Mouse (Mus musculus) hindbrain, embryonic 12.5 days (tissue): ENCODE measurements around the gene Cblb. TPM values are rescaled to one million over a fixed set of nuclear protein-coding genes. Genes with fewer than 3 reads are reported as not detected.

ENCODE experiments used
- ATAC-seq: fragments of 200-750 bp; cut with Nextera tagmentation; 2 replicates; pipeline ENCODE4 v1.8.0; 2017; ENCODE audit warnings: moderate TSS enrichment; ENCODE audit not compliant: low FRiP score
- H3K27ac ChIP-seq: fragments of 300-500 bp; sonication (generic); 2 replicates; pipeline ENCODE4 v1.5.1; 2016; ENCODE audit warnings: mild to moderate bottlenecking
- H3K27me3 ChIP-seq: fragments of 300-500 bp; sonication (generic); 2 replicates; pipeline ENCODE4 v1.6.1; 2016; ENCODE audit warnings: mild to moderate bottlenecking
- H3K36me3 ChIP-seq: fragments of 300-500 bp; sonication (generic); 2 replicates; pipeline ENCODE4 v1.6.1; 2016; ENCODE audit warnings: mild to moderate bottlenecking
- H3K4me1 ChIP-seq: fragments of 300-500 bp; sonication (generic); 2 replicates; pipeline ENCODE4 v1.6.1; 2016
- H3K4me2 ChIP-seq: fragments of 300-500 bp; sonication (generic); replicated peaks from 2 replicates; pipeline ENCODE4 v1.6.1; 2016; ENCODE audit warnings: mild to moderate bottlenecking
- H3K4me3 ChIP-seq: fragments of 300-500 bp; sonication (generic); 2 replicates; pipeline ENCODE4 v1.5.1; 2016; ENCODE audit warnings: mild to moderate bottlenecking
- H3K9ac ChIP-seq: fragments of 300-500 bp; sonication (generic); 2 replicates; pipeline ENCODE4 v1.6.1; 2016; ENCODE audit warnings: mild to moderate bottlenecking, moderate library complexity
- H3K9me3 ChIP-seq: fragments of 300-500 bp; sonication (generic); replicated peaks from 2 replicates; pipeline ENCODE4 v1.6.1; 2016; ENCODE audit warnings: mild to moderate bottlenecking
- WGBS: fragments of 180-500 bp; shearing (Covaris S2); methylation state at CpG from one replicate; pipeline ENCODE4 v1.1.7; 2016; 5-methylcytosine and 5-hydroxymethylcytosine counted together
- polyA plus RNA-seq: library from polyadenylated mRNA; unstranded; fragments of >200 nt; fragmentation: Nextera tagmentation; extraction: Ambion mirVana; gene quantifications from 2 replicates; pipeline ENCODE4 v1.2.1, GENCODE M21; 2016

Gene Cblb
- polyA plus RNA-seq, 1 experiment from 2014 or later, result 40.7 TPM

GRCm38 (mm10) chr16:52114473-52114872 lies 83.4 kb downstream of the Cblb start:
- no peaks in the 10 kb centered on the region for H3K27me3 ChIP-seq
- no peak overlapping the region for H3K27ac ChIP-seq
- H3K4me1 ChIP-seq, result peaks cover 12% of the 10 kb centered on the region; the same call in 1 of the 2 replicates
- peaks cover 4% of the 10 kb centered on the region; the same call in 1 of the 2 replicates for H3K36me3 ChIP-seq
- H3K4me2 ChIP-seq, result no peak overlapping the region
- H3K9ac ChIP-seq, result no peak overlapping the region
- H3K9me3 ChIP-seq, result no peaks in the 10 kb centered on the region
- no peak for ATAC-seq
- H3K4me3 ChIP-seq, result no peak overlapping the region
- WGBS, result 59% methylated on average over 4 of the region's 4 CpGs

GRCm38 (mm10) chr16:52119003-52119402 lies 88.0 kb downstream of the Cblb start:
- no peak for ATAC-seq
- Histone ChIP-seq H3K36me3 (peaks cover 4% of the 10 kb centered on the region; the same call in 1 of the 2 replicates), H3K4me2 (no peak overlapping the region), H3K4me1 (peaks cover 23% of the 10 kb centered on the region), H3K9ac (no peak overlapping the region), H3K27me3 (no peaks in the 10 kb centered on the region), H3K4me3 (no peak overlapping the region), H3K9me3 (no peaks in the 10 kb centered on the region), H3K27ac (no peak overlapping the region)
- 69% methylated on average over 4 of the region's 4 CpGs for WGBS

GRCm38 (mm10) chr16:52124974-52125373 lies 93.9 kb downstream of the Cblb start:
- H3K27ac ChIP-seq, result no peak overlapping the region
- H3K9ac ChIP-seq, result no peak overlapping the region
- H3K9me3 ChIP-seq, result no peaks in the 10 kb centered on the region
- peaks cover 11% of the 10 kb centered on the region; the same call in 1 of the 2 replicates for H3K4me1 ChIP-seq
- H3K4me3 ChIP-seq, result no peak overlapping the region
- H3K4me2 ChIP-seq, result no peak overlapping the region
- peaks cover 4% of the 10 kb centered on the region; the same call in 1 of the 2 replicates for H3K36me3 ChIP-seq
- no peak for ATAC-seq
- no peaks in the 10 kb centered on the region for H3K27me3 ChIP-seq

GRCm38 (mm10) chr16:52125896-52126295 lies 94.9 kb downstream of the Cblb start:
- Histone ChIP-seq H3K27me3 (no peaks in the 10 kb centered on the region), H3K9ac (no peak overlapping the region), H3K9me3 (no peaks in the 10 kb centered on the region), H3K36me3 (peaks cover 5% of the 10 kb centered on the region; the same call in 1 of the 2 replicates), H3K4me3 (no peak overlapping the region), H3K27ac (no peak overlapping the region), H3K4me1 (peaks cover 6% of the 10 kb centered on the region; the same call in 1 of the 2 replicates), H3K4me2 (no peak overlapping the region)
- no peak for ATAC-seq
- WGBS, result 85% methylated on average over 4 of the region's 4 CpGs

- no peak overlapping the region for H3K27ac ChIP-seq
- 0 out of 2 replicates have a peak, but pooled peaks cover 2% of the 10 kb centered on the region for H3K4me1 ChIP-seq
- no peaks in the 10 kb centered on the region for H3K27me3 ChIP-seq
- H3K9me3 ChIP-seq, result no peaks in the 10 kb centered on the region
- no peak overlapping the region for H3K9ac ChIP-seq
- no peak for ATAC-seq
- H3K4me3 ChIP-seq, result no peak overlapping the region
- WGBS, result 90% methylated on average over 5 of the region's 5 CpGs
- H3K4me2 ChIP-seq, result no peak overlapping the region
- 0 out of 2 replicates have a peak, but pooled peaks cover 5% of the 10 kb centered on the region for H3K36me3 ChIP-seq
Measured at GRCm38 (mm10) chr16:52129357-52129905, 98.4 kb downstream of the Cblb start.

GRCm38 (mm10) chr16:52132808-52133490 lies 101.9 kb downstream of the Cblb start:
- no peak for ATAC-seq
- Histone ChIP-seq H3K4me3 (no peak overlapping the region), H3K4me1 (0 out of 2 replicates have a peak, but pooled peaks cover 2% of the 10 kb centered on the region), H3K4me2 (no peak overlapping the region), H3K36me3 (0 out of 2 replicates have a peak, but pooled peaks cover 5% of the 10 kb centered on the region), H3K27ac (no peak overlapping the region), H3K9me3 (no peaks in the 10 kb centered on the region), H3K27me3 (no peaks in the 10 kb centered on the region), H3K9ac (no peak overlapping the region)
- WGBS, result 83% methylated on average over 11 of the region's 11 CpGs

- Histone ChIP-seq H3K4me1 (0 out of 2 replicates have a peak, but pooled peaks cover 2% of the 10 kb centered on the region), H3K9ac (no peak overlapping the region), H3K4me2 (no peak overlapping the region), H3K36me3 (0 out of 2 replicates have a peak, but pooled peaks cover 5% of the 10 kb centered on the region), H3K27ac (peak overlapping the region; percentile 52; the same call in 1 of the 2 replicates), H3K4me3 (no peak overlapping the region), H3K27me3 (no peaks in the 10 kb centered on the region), H3K9me3 (no peaks in the 10 kb centered on the region)
- 0 out of 2 replicates have a peak, but pooled peaks have one; percentile 32 for ATAC-seq
- WGBS, result 59% methylated on average over 11 of the region's 11 CpGs
Measured at GRCm38 (mm10) chr16:52134631-52135227, 103.7 kb downstream of the Cblb start.

- Histone ChIP-seq H3K4me3 (no peak overlapping the region), H3K27me3 (no peaks in the 10 kb centered on the region), H3K9ac (no peak overlapping the region), H3K4me2 (no peak overlapping the region), H3K27ac (no peak overlapping the region), H3K36me3 (0 out of 2 replicates have a peak, but pooled peaks cover 5% of the 10 kb centered on the region), H3K4me1 (0 out of 2 replicates have a peak, but pooled peaks cover 2% of the 10 kb centered on the region), H3K9me3 (no peaks in the 10 kb centered on the region)
- ATAC-seq, result no peak
- WGBS, result 75% methylated on average over 9 of the region's 9 CpGs
Measured at GRCm38 (mm10) chr16:52135689-52136390, 104.8 kb downstream of the Cblb start.

GRCm38 (mm10) chr16:52143101-52143500 lies 112.1 kb downstream of the Cblb start:
- Histone ChIP-seq H3K9me3 (no peaks in the 10 kb centered on the region), H3K9ac (no peak overlapping the region), H3K4me2 (no peak overlapping the region), H3K27ac (no peak overlapping the region), H3K36me3 (peaks cover 17% of the 10 kb centered on the region; the same call in 1 of the 2 replicates), H3K4me1 (no peaks in the 10 kb centered on the region), H3K27me3 (no peaks in the 10 kb centered on the region), H3K4me3 (no peak overlapping the region)
- ATAC-seq, result no peak
- WGBS, result 93% methylated on average over 13 of the region's 13 CpGs

- no peak overlapping the region for H3K27ac ChIP-seq
- H3K4me3 ChIP-seq, result no peak overlapping the region
- H3K27me3 ChIP-seq, result no peaks in the 10 kb centered on the region
- no peak overlapping the region for H3K4me2 ChIP-seq
- ATAC-seq, result no peak
- H3K9me3 ChIP-seq, result no peaks in the 10 kb centered on the region
- H3K4me1 ChIP-seq, result no peaks in the 10 kb centered on the region
- 98% methylated on average over 3 of the region's 3 CpGs for WGBS
- peaks cover 20% of the 10 kb centered on the region; the same call in 1 of the 2 replicates for H3K36me3 ChIP-seq
- H3K9ac ChIP-seq, result no peak overlapping the region
Measured at GRCm38 (mm10) chr16:52143818-52144217, 112.8 kb downstream of the Cblb start.

- Histone ChIP-seq H3K36me3 (peaks cover 20% of the 10 kb centered on the region; the same call in 1 of the 2 replicates), H3K9ac (no peak overlapping the region), H3K27ac (no peak overlapping the region), H3K4me1 (no peaks in the 10 kb centered on the region), H3K4me2 (no peak overlapping the region), H3K4me3 (no peak overlapping the region), H3K27me3 (no peaks in the 10 kb centered on the region), H3K9me3 (no peaks in the 10 kb centered on the region)
- no peak for ATAC-seq
- WGBS, result 90% methylated on average over 5 of the region's 5 CpGs
Measured at GRCm38 (mm10) chr16:52144792-52145191, 113.8 kb downstream of the Cblb start.

- no peaks in the 10 kb centered on the region for H3K4me1 ChIP-seq
- H3K9me3 ChIP-seq, result no peaks in the 10 kb centered on the region
- H3K27ac ChIP-seq, result no peak overlapping the region
- no peak overlapping the region for H3K4me2 ChIP-seq
- H3K36me3 ChIP-seq, result peaks cover 20% of the 10 kb centered on the region; the same call in 1 of the 2 replicates
- H3K27me3 ChIP-seq, result no peaks in the 10 kb centered on the region
- ATAC-seq, result no peak
- no peak overlapping the region for H3K4me3 ChIP-seq
- WGBS, result 95% methylated on average over 4 of the region's 4 CpGs
- H3K9ac ChIP-seq, result no peak overlapping the region
Measured at GRCm38 (mm10) chr16:52145552-52145951, 114.5 kb downstream of the Cblb start.
